Mouse (Mus musculus): ENCODE data around the gene Rgs9. TPM values are rescaled to one million over a fixed set of nuclear protein-coding genes. Genes with fewer than 3 reads are reported as not detected.

Gene Rgs9
- polyA plus RNA-seq, 1 experiment from 2014 or later = 0.10 TPM

- WGBS (ENCODE audit: insufficient replicate concordance) = 60% methylated on average over 6 of the region's 6 CpGs
- H3K27me3 ChIP-seq (replicated peaks) = no peaks in the 10 kb centered on the region
- H3K4me3 ChIP-seq = no peak overlapping the region
- no peak overlapping the region for H3K4me2 ChIP-seq
- H3K27ac ChIP-seq = no peak overlapping the region
- no peaks in the 10 kb centered on the region for H3K4me1 ChIP-seq
- H3K9ac ChIP-seq = no peak overlapping the region
- ATAC-seq = no peak
- no peaks in the 10 kb centered on the region for H3K36me3 ChIP-seq
- H3K9me3 ChIP-seq (replicated peaks) = no peaks in the 10 kb centered on the region
Measured at GRCm38 (mm10) chr11:109187631-109188184, 110.2 kb downstream of the Rgs9 start.

DNA sequence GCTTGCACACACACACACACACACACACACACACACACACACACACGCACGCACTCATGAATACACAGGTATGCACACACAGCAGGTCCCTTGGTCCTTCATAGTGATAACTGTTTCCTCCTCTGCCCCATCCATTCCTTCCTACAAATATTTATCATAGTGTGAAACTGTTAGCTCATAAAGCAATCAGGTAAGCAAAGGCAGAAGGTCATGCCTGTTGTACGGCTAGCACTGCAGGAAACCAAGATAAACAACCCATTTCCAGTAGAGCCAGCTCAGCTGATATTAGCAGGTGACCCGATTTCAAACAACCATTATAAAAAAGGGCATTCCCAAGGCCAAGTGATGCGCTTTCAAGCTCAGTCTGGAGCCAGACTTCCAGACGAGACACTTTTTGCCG lies 116.8 kb downstream of the Rgs9 start:
- 67% methylated on average over 7 of the region's 7 CpGs for WGBS (ENCODE audit: insufficient replicate concordance)
- ATAC-seq = no peak
- no peak overlapping the region for H3K4me3 ChIP-seq
- no peaks in the 10 kb centered on the region for H3K36me3 ChIP-seq
- H3K4me1 ChIP-seq = no peaks in the 10 kb centered on the region
- no peak overlapping the region for H3K9ac ChIP-seq
- no peak overlapping the region for H3K4me2 ChIP-seq
- H3K9me3 ChIP-seq (replicated peaks) = no peaks in the 10 kb centered on the region
- H3K27ac ChIP-seq = no peak overlapping the region
- H3K27me3 ChIP-seq (replicated peaks) = no peaks in the 10 kb centered on the region

DNA sequence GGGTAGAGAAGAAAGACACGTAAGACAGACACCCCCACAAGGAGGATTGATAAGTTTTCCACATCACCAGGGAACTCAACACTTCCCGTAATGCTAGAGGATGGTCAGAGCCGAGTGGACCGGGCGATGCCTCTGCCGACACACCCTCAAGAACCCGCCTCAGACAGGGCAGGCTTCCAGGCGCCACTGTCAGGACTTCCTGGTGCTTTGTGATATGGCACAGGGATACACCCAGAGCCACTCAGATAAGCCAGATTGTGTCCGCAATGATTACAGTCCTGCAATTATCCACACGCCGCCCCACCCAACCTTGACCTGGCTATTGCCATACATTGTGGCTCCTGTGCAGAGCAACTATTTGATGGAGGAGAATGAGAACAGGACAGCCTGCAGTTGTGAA lies 117.6 kb downstream of the Rgs9 start:
- no peak overlapping the region for H3K4me2 ChIP-seq
- no peaks in the 10 kb centered on the region for H3K27me3 ChIP-seq (replicated peaks)
- H3K36me3 ChIP-seq = no peaks in the 10 kb centered on the region
- H3K9ac ChIP-seq = no peak overlapping the region
- ATAC-seq = no peak
- 66% methylated on average over 11 of the region's 11 CpGs for WGBS (ENCODE audit: insufficient replicate concordance)
- no peaks in the 10 kb centered on the region for H3K9me3 ChIP-seq (replicated peaks)
- no peak overlapping the region for H3K4me3 ChIP-seq
- no peaks in the 10 kb centered on the region for H3K4me1 ChIP-seq
- H3K27ac ChIP-seq = no peak overlapping the region

GRCm38 (mm10) chr11:109178788-109179518 lies 119.0 kb downstream of the Rgs9 start:
- Histone ChIP-seq H3K9me3 (replicated peaks) (no peaks in the 10 kb centered on the region), H3K4me1 (no peaks in the 10 kb centered on the region), H3K27me3 (replicated peaks) (no peaks in the 10 kb centered on the region), H3K27ac (no peak overlapping the region), H3K4me2 (no peak overlapping the region), H3K9ac (no peak overlapping the region), H3K4me3 (no peak overlapping the region), H3K36me3 (no peaks in the 10 kb centered on the region)
- no peak for ATAC-seq
- WGBS (ENCODE audit: insufficient replicate concordance) = 46% methylated on average over 8 of the region's 8 CpGs

DNA sequence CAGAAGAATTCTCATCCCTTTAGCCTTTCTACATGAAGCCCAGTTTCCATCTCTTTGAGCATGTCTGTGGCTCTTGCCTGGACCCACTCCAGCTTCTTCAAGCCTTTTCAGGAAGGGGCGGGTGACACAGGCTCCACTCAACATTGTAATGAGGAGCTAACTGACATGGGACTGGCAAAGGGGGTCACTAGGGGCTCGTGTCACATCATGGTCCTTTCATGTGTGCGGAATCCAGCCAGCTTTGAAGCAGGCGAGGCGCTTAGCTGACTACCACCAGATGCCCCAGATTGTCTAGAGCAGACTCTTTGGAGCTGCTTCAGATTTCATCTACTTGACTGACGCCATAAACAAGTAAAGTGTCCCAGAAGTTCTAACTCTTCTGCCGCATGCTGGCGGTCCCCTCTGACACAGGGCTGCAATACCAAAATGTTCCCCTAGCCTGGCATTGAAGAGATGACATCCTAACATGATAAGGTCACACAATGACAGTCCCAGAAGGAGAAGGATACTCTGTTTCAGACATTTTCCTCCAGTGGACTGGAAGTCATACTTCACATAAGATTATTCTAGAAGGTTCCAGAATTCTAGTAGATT lies 122.5 kb downstream of the Rgs9 start:
- Histone ChIP-seq H3K9ac (no peak overlapping the region), H3K27ac (no peak overlapping the region), H3K4me2 (no peak overlapping the region), H3K4me3 (no peak overlapping the region), H3K4me1 (no peaks in the 10 kb centered on the region), H3K27me3 (replicated peaks) (no peaks in the 10 kb centered on the region), H3K9me3 (replicated peaks) (peaks cover 19% of the 10 kb centered on the region), H3K36me3 (no peaks in the 10 kb centered on the region)
- ATAC-seq = no peak
- 74% methylated on average over 8 of the region's 8 CpGs for WGBS (ENCODE audit: insufficient replicate concordance)

Other genes starting within 250 kb of the Rgs9 start
- not detected in 2 replicates for gene E030025P04Rik, start 153.8 kb downstream of the Rgs9 start, polyA plus RNA-seq (2016; fragmentation: Nextera tagmentation; extraction: Ambion mirVana)
- gene Gna13, start 64.7 kb upstream of the Rgs9 start, polyA plus RNA-seq (2016; fragmentation: Nextera tagmentation; extraction: Ambion mirVana) = 18.0 and 19.4 TPM in 2 replicates
- gene 9930022D16Rik, start 115.8 kb upstream of the Rgs9 start, polyA plus RNA-seq (2016; fragmentation: Nextera tagmentation; extraction: Ambion mirVana) = not detected in 2 replicates
- 15.6 and 17.8 TPM in 2 replicates for gene Amz2, start 127.8 kb upstream of the Rgs9 start, polyA plus RNA-seq (2016; fragmentation: Nextera tagmentation; extraction: Ambion mirVana)
- 2.9 and 3.7 TPM in 2 replicates for gene Arsg, start 175.2 kb upstream of the Rgs9 start, polyA plus RNA-seq (2016; fragmentation: Nextera tagmentation; extraction: Ambion mirVana)
- 51.5 and 53.7 TPM in 2 replicates for gene Slc16a6, start 175.5 kb upstream of the Rgs9 start, polyA plus RNA-seq (2016; fragmentation: Nextera tagmentation; extraction: Ambion mirVana)

Measured in liver, embryonic 12.5 days (tissue).